Mouse (Mus musculus): ENCODE measurements at regions not wholly inside any gene's neighbourhood (a gene's known extent, or its start where the extent isn't known, plus 50 kb on each side); places are given as distances from the start of the nearest gene placed in this dataset.

GRCm38 (mm10) chr4:11878638-11879037 lies 102.4 kb downstream of the Gm10604 start:
- TF ChIP-seq CTCF (conservative IDR thresholded peaks at IDR 0.05; ENCODE audit: low read length) (no peak), NANOG (IDR thresholded peaks at IDR 0.05; ENCODE audit: borderline replicate concordance, low read length) (no peak)
